ENCODE assay signal across 18 mouse cellular contexts in genomic region chr14:120195218-120195617, GRCm38 (mm10).
"Had no signal": no experiment of that assay in that cellular context is flagged by ENCODE, and none has a peak within 500 bp of the region (broad histone marks: within the 10 kb centered on the region; RNA-seq: fewer than 3 reads in every experiment).

No protein-coding gene starts in this region.

- H3K9ac ChIP-seq: limb, embryonic 12.5 days; limb, embryonic 15.5 days; liver, embryonic 14.5 days; liver, postnatal 0 days; lung, embryonic 15.5 days had no signal

- ATAC-seq: liver, postnatal 0 days had no signal

- DNase-seq: kidney, adult 8-10 months; kidney, postnatal 14 days; kidney, postnatal 4 days; left cerebral cortex, postnatal 4 days; liver, postnatal 0 days; lung, postnatal 14 days; midbrain, embryonic 14.5 days; right cerebral cortex, adult 18-20 months; right cerebral cortex, postnatal 14 days; right cerebral cortex, postnatal 4 days; thymus, adult 2 months; thymus, postnatal 25 days had no signal

- H3K27ac ChIP-seq: limb, embryonic 12.5 days; limb, embryonic 15.5 days; liver, embryonic 14.5 days; lung, embryonic 15.5 days had no signal

- H3K4me2 ChIP-seq: limb, embryonic 12.5 days; limb, embryonic 15.5 days; liver, embryonic 11.5 days; lung, embryonic 15.5 days; midbrain, embryonic 11.5 days had no signal

- H3K4me3 ChIP-seq: limb, embryonic 12.5 days; limb, embryonic 15.5 days; lung, embryonic 15.5 days had no signal

- H3K27me3 ChIP-seq: limb, embryonic 12.5 days; limb, embryonic 15.5 days; lung, embryonic 15.5 days had no signal

- H3K36me3 ChIP-seq: limb, embryonic 12.5 days; limb, embryonic 15.5 days; lung, embryonic 15.5 days had no signal

- H3K4me1 ChIP-seq: limb, embryonic 12.5 days; limb, embryonic 15.5 days; lung, embryonic 15.5 days had no signal

- H3K9me3 ChIP-seq: limb, embryonic 12.5 days; limb, embryonic 15.5 days; lung, embryonic 15.5 days had no signal
